Mouse (Mus musculus): ENCODE measurements around the gene Has1. TPM values are rescaled to one million over a fixed set of nuclear protein-coding genes. Genes with fewer than 3 reads are reported as not detected.

Gene Has1
- not detected in 2 replicates for polyA plus RNA-seq (2012; rRNA removed)

DNA sequence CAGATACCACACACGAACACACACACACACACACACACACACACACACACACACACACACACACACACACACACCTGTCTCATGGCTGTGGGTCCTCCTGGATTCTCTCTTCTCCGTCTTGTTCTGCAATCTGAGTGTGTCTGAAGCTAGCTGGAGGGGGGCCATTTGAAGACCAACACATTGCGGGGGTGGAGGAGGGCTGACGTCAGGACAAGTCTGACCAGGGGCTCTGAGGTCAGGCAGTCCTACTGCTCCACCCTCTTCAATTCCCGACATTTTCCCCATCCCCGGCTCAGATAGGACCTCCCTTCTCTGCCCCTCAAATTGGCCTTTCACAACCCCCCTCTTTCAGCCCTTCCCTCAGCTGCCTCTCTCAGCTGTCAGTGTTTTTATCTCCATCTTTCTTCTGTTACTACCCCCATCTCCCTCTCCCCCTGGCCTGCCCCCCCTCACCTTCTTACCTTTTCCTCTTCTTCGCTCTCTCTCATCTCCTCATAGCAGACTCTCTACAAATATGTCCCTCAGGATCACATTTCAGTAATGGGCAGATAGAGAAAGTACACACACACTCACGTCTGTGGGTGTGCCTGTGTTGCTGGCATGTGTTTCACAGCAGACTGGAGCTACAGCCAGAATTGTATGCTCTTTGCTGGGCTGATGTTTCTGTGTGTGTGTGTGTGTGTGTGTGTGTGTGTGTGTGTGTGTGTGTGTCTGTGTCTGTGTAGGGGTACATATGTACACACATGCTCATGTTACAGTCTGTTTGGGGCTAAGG lies at the start of gene Has1:
Gene Has1 (minus strand): TSS at position 142 of the 775 bp plus-strand sequence.
- H3K4me3 ChIP-seq (ENCODE audit: control insufficient read depth, low read depth, low read length) = no peak within 1 kb of the TSS
- H3K36me3 ChIP-seq (ENCODE audit: control insufficient read depth, insufficient read depth, low read length) = no peaks in the 10 kb centered on the region
- TF ChIP-seq POLR2A (IDR thresholded peaks at IDR 0.05; ENCODE audit: control insufficient read depth, low read depth, low read length) (no peak), CTCF (IDR thresholded peaks at IDR 0.05; ENCODE audit: control insufficient read depth, insufficient read depth, insufficient replicate concordance, low read depth, low read length) (no peak)
- no peak within 1 kb of the TSS for H3K27ac ChIP-seq (ENCODE audit: control insufficient read depth, insufficient read depth, low read depth, low read length)
- H3K4me1 ChIP-seq (ENCODE audit: control insufficient read depth, insufficient read depth, low read length) = peaks cover 2% of the 10 kb centered on the region; the same call in 1 of the 2 replicates
- no peaks in the 10 kb centered on the region for H3K27me3 ChIP-seq (ENCODE audit: control insufficient read depth, insufficient read depth, low read length)

DNA sequence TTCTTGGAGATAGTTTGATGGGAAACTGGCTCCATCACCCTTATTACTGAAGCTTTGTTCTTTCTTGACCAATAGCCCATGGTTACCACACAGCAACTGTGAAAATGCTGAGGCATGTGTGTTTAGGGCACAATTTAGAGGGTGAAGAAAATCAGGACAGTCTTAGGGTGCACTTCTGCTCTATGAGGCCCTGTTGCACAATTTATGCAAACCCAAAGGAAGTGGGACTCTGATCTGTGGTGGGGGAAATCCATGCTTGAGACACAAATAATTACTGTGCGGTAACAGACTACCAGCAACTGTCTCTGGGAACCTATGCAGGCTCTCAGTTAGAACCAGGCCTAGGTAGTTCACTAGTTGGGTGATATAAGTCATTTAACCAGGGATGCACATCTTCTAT lies 45.8 kb upstream of the Has1 start:
- no peaks in the 10 kb centered on the region for H3K27me3 ChIP-seq (ENCODE audit: control insufficient read depth, insufficient read depth, low read length)
- TF ChIP-seq POLR2A (IDR thresholded peaks at IDR 0.05; ENCODE audit: control insufficient read depth, low read depth, low read length) (no peak), CTCF (IDR thresholded peaks at IDR 0.05; ENCODE audit: control insufficient read depth, insufficient read depth, insufficient replicate concordance, low read depth, low read length) (no peak)
- no peaks in the 10 kb centered on the region for H3K4me1 ChIP-seq (ENCODE audit: control insufficient read depth, insufficient read depth, low read length)
- no peak overlapping the region for H3K4me3 ChIP-seq (ENCODE audit: control insufficient read depth, low read depth, low read length)
- no peak overlapping the region for H3K27ac ChIP-seq (ENCODE audit: control insufficient read depth, insufficient read depth, low read depth, low read length)
- no peaks in the 10 kb centered on the region for H3K36me3 ChIP-seq (ENCODE audit: control insufficient read depth, insufficient read depth, low read length)

DNA sequence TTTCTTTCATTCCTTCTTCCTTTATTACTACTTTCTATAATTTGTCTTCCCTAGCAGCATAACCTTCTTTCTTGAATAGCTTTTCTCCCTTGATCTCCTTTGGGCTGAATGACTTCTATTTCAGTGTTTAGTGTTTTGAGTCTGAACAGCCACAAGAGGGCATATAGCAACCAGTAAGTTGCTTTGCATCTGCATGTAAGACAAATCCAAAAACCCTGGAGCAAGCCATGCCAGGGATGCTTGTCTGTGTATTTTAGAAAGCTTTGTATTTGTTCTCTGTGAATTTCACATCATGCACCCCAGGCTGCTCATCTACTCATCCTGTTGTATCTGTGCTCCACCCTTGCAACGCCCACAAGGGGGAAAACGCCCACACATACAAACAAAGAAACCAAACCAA lies 44.3 kb upstream of the Has1 start:
- Histone ChIP-seq H3K4me1 (ENCODE audit: control insufficient read depth, insufficient read depth, low read length) (no peaks in the 10 kb centered on the region), H3K27ac (ENCODE audit: control insufficient read depth, insufficient read depth, low read depth, low read length) (no peak overlapping the region), H3K27me3 (ENCODE audit: control insufficient read depth, insufficient read depth, low read length) (no peaks in the 10 kb centered on the region), H3K36me3 (ENCODE audit: control insufficient read depth, insufficient read depth, low read length) (no peaks in the 10 kb centered on the region), H3K4me3 (ENCODE audit: control insufficient read depth, low read depth, low read length) (no peak overlapping the region)
- no peak for TF ChIP-seq CTCF (IDR thresholded peaks at IDR 0.05; ENCODE audit: control insufficient read depth, insufficient read depth, insufficient replicate concordance, low read depth, low read length)
- no peak for TF ChIP-seq POLR2A (IDR thresholded peaks at IDR 0.05; ENCODE audit: control insufficient read depth, low read depth, low read length)

DNA sequence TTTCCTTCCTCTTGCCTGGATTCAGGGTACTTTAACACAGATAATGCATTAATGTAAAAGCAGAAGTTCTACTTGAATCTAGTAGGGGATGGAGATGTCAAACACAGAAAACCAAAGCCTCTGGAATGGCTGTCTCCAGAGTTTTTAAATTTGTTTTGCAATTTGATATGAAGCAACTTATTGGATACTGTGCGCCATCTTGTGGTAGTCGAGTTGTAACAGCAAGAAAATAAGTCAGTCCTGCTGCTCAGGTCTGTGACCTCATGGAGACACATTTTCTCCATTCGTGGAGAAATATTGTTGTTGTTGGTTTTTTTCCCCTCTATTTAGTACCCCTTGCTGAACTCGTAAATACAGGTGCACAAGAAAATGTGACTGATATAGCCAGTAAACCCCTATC lies 41.0 kb upstream of the Has1 start:
- no peaks in the 10 kb centered on the region for H3K4me1 ChIP-seq (ENCODE audit: control insufficient read depth, insufficient read depth, low read length)
- TF ChIP-seq POLR2A (IDR thresholded peaks at IDR 0.05; ENCODE audit: control insufficient read depth, low read depth, low read length) = no peak
- no peak for TF ChIP-seq CTCF (IDR thresholded peaks at IDR 0.05; ENCODE audit: control insufficient read depth, insufficient read depth, insufficient replicate concordance, low read depth, low read length)
- H3K4me3 ChIP-seq (ENCODE audit: control insufficient read depth, low read depth, low read length) = no peak overlapping the region
- no peak overlapping the region for H3K27ac ChIP-seq (ENCODE audit: control insufficient read depth, insufficient read depth, low read depth, low read length)
- H3K36me3 ChIP-seq (ENCODE audit: control insufficient read depth, insufficient read depth, low read length) = no peaks in the 10 kb centered on the region
- no peaks in the 10 kb centered on the region for H3K27me3 ChIP-seq (ENCODE audit: control insufficient read depth, insufficient read depth, low read length)

DNA sequence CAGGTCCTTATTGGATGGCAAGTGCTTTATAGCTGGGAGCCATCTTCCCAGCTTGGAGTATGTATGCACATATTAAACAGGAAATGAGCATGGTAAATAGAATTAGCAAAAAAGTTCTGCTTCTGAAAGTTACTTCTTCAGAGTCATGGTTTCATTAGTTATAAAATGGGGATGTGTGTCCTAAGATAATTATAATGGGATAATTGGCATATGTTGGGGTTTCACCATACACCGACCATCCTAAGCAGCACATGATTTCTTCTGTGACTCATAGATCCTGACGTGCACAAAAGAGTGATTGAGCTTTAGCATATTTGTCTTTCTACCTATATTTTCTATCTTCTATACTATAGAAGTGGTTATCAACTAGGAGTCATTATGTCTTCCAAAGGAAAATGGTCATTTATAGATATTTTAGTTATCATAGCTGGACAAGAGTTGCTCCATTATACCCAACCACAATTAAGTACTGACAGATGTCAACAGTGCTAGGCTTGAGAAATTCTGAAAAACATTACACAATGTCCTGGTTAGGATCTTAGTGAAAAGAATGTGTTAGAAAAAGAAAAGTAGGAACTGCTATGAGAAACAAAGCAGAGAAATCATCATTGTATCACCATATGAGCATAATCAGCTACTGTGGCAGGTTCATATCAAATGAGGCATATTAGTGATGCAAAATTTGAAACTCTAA lies 34.9 kb upstream of the Has1 start:
- Histone ChIP-seq H3K36me3 (ENCODE audit: control insufficient read depth, insufficient read depth, low read length) (no peaks in the 10 kb centered on the region), H3K4me1 (ENCODE audit: control insufficient read depth, insufficient read depth, low read length) (no peaks in the 10 kb centered on the region), H3K4me3 (ENCODE audit: control insufficient read depth, low read depth, low read length) (no peak overlapping the region), H3K27ac (ENCODE audit: control insufficient read depth, insufficient read depth, low read depth, low read length) (no peak overlapping the region), H3K27me3 (ENCODE audit: control insufficient read depth, insufficient read depth, low read length) (no peaks in the 10 kb centered on the region)
- no peak for TF ChIP-seq POLR2A (IDR thresholded peaks at IDR 0.05; ENCODE audit: control insufficient read depth, low read depth, low read length)
- no peak for TF ChIP-seq CTCF (IDR thresholded peaks at IDR 0.05; ENCODE audit: control insufficient read depth, insufficient read depth, insufficient replicate concordance, low read depth, low read length)

DNA sequence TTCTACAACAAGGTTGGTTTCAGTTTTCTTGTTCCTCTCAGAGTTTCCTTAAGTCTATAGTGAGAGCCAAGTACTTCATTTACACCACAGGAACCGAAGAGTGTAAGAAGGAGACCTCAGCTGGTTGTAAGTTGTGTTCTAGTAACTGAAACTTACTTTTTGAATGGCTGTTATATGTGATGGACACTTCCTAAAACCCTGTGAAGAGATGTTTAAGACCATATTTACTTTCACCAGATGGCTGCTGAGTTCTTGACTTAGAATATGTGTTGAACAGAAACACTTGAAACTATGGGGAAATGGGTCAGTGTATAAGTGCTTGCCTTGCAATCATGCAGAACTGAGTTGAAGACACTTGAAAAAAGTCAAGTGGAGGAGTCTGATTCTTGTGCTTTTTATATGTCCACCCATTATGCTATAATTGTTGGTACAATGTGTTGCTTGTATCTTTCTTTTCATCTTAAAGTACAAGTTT lies 32.8 kb upstream of the Has1 start, which contains the start of the genes Fpr2 and Fpr3:
Gene Fpr2 (plus strand): TSS at position 51 of the 475 bp plus-strand sequence.
Gene Fpr3 (plus strand): TSS at position 79 of the 475 bp plus-strand sequence.
- Histone ChIP-seq H3K4me3 (ENCODE audit: control insufficient read depth, low read depth, low read length) (no peak within 1 kb of the TSS), H3K27me3 (ENCODE audit: control insufficient read depth, insufficient read depth, low read length) (no peaks in the 10 kb centered on the region), H3K4me1 (ENCODE audit: control insufficient read depth, insufficient read depth, low read length) (no peaks in the 10 kb centered on the region), H3K27ac (ENCODE audit: control insufficient read depth, insufficient read depth, low read depth, low read length) (no peak within 1 kb of the TSS), H3K36me3 (ENCODE audit: control insufficient read depth, insufficient read depth, low read length) (no peaks in the 10 kb centered on the region)
- no peak for TF ChIP-seq CTCF (IDR thresholded peaks at IDR 0.05; ENCODE audit: control insufficient read depth, insufficient read depth, insufficient replicate concordance, low read depth, low read length)
- no peak for TF ChIP-seq POLR2A (IDR thresholded peaks at IDR 0.05; ENCODE audit: control insufficient read depth, low read depth, low read length)

DNA sequence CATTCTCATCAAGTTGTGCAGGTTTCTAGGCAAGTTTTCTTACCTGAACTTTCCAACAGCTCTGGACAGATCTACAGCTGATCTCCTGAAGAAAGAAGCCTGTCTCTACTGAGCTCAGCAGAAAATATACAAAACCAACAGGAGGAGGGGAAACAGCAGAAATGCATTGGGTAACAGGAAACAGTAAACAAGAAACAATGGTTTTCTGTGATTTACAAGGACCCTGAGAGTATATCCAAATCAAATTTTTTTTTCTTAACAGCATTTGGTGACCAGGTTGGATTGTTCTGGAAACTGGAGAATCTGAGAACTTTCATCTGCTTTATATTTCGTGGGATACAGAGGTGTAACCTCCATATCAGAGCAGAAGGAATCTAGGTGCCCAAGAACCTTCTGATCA lies 28.8 kb upstream of the Has1 start, which contains the start of gene Fpr1:
Gene Fpr1 (minus strand): TSS at position 101 of the 400 bp plus-strand sequence.
- no peaks in the 10 kb centered on the region for H3K4me1 ChIP-seq (ENCODE audit: control insufficient read depth, insufficient read depth, low read length)
- H3K27me3 ChIP-seq (ENCODE audit: control insufficient read depth, insufficient read depth, low read length) = no peaks in the 10 kb centered on the region
- no peaks in the 10 kb centered on the region for H3K36me3 ChIP-seq (ENCODE audit: control insufficient read depth, insufficient read depth, low read length)
- H3K4me3 ChIP-seq (ENCODE audit: control insufficient read depth, low read depth, low read length) = no peak within 1 kb of the TSS
- TF ChIP-seq CTCF (IDR thresholded peaks at IDR 0.05; ENCODE audit: control insufficient read depth, insufficient read depth, insufficient replicate concordance, low read depth, low read length) = no peak
- TF ChIP-seq POLR2A (IDR thresholded peaks at IDR 0.05; ENCODE audit: control insufficient read depth, low read depth, low read length) = no peak
- H3K27ac ChIP-seq (ENCODE audit: control insufficient read depth, insufficient read depth, low read depth, low read length) = no peak within 1 kb of the TSS
